In the genomic region with DNA sequence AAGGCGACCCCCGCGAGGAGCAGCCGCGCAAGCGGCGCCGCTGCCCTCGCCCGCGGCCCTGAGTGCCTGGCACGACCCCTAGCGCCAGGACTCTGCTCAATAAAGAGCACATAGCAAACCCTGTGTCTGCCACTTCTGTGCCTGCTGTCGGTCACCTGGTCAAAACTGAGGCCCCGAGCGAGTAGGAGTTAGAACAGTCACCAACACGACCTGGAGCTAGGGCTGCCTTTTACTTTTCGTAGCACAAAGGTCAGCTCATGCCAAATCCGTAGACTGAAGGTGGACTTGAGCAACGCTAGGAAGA, we compare ENCODE assay signal across 9 mouse cellular contexts. TPM values are rescaled to one million over a fixed set of nuclear protein-coding genes. Genes with fewer than 3 reads are reported as not detected.
DNase-seq lines count a peak whose midpoint lies in the region; ATAC-seq and TF ChIP-seq lines count a peak whose summit lies in the region.
"Had no signal": no experiment of that assay in that cellular context is flagged by ENCODE, and none has a peak within 500 bp of the region (broad histone marks: within the 10 kb centered on the region; RNA-seq: fewer than 3 reads in every experiment).

No protein-coding gene starts in this region.

- H3K36me3 ChIP-seq in heart, embryonic 15.5 days, result no peaks in the 10 kb centered on the region
- H3K36me3 ChIP-seq in ES-E14 (ENCODE audit: control insufficient read depth, insufficient read depth, low read length, poor library complexity, severe bottlenecking), result peaks cover 6% of the 10 kb centered on the region; the same call in 1 of the 2 replicates
- H3K36me3 ChIP-seq in hindbrain, embryonic 12.5 days, result peaks cover 8% of the 10 kb centered on the region; the same call in 1 of the 2 replicates
- H3K36me3 ChIP-seq in midbrain, embryonic 10.5 days, result peaks cover 12% of the 10 kb centered on the region; the same call in 1 of the 2 replicates

- no peak overlapping the region for H3K9ac ChIP-seq in heart, embryonic 15.5 days
- no peak overlapping the region for H3K9ac ChIP-seq in ES-E14 (ENCODE audit: insufficient read depth, low read depth, low read length, poor library complexity, severe bottlenecking)
- no peak overlapping the region for H3K9ac ChIP-seq in hindbrain, embryonic 12.5 days

- peaks cover 30% of the 10 kb centered on the region for H3K4me1 ChIP-seq in heart, embryonic 15.5 days (replicated peaks)
- H3K4me1 ChIP-seq in ES-E14 (ENCODE audit: control insufficient read depth in 2 of 2, insufficient read depth in 2 of 2, low read length in 2 of 2, poor library complexity in 1 of 2), result peaks cover 3 to 10% of the 10 kb centered on the region in 2 experiments; a peak in 2 of 4 replicates
- H3K4me1 ChIP-seq in hindbrain, embryonic 12.5 days, result peaks cover 23% of the 10 kb centered on the region
- peaks cover 30% of the 10 kb centered on the region for H3K4me1 ChIP-seq in midbrain, embryonic 10.5 days

- no peak overlapping the region for H3K27ac ChIP-seq in heart, embryonic 15.5 days
- no peak overlapping the region for H3K27ac ChIP-seq in ES-E14 (ENCODE audit: insufficient read depth, low read depth, low read length, poor library complexity, severe bottlenecking)
- H3K27ac ChIP-seq in hindbrain, embryonic 12.5 days, result no peak overlapping the region
- H3K27ac ChIP-seq in midbrain, embryonic 10.5 days (replicated peaks), result peak overlapping the region; percentile 84

- H3K9me3 ChIP-seq in heart, embryonic 15.5 days (replicated peaks), result no peaks in the 10 kb centered on the region
- no peaks in the 10 kb centered on the region for H3K9me3 ChIP-seq in ES-E14 (ENCODE audit: control insufficient read depth, insufficient read depth, low read depth, low read length)
- H3K9me3 ChIP-seq in hindbrain, embryonic 12.5 days (replicated peaks), result no peaks in the 10 kb centered on the region
- no peaks in the 10 kb centered on the region for H3K9me3 ChIP-seq in midbrain, embryonic 10.5 days (replicated peaks)

- 12% methylated on average over 20 of the region's 20 CpGs for WGBS in heart, embryonic 15.5 days
- WGBS in hindbrain, embryonic 12.5 days, result 15% methylated on average over 20 of the region's 20 CpGs
- 17% methylated on average over 20 of the region's 20 CpGs for WGBS in midbrain, embryonic 10.5 days

- peak overlapping the region; percentile 47 for H3K4me3 ChIP-seq in heart, embryonic 15.5 days
- H3K4me3 ChIP-seq in ES-E14 (ENCODE audit: insufficient read depth in 1 of 2, low read depth in 1 of 2, low read length in 2 of 2, poor library complexity in 1 of 2, severe bottlenecking in 1 of 2), result peak overlapping the region; percentile 30 to 49; a peak in 2 of 4 replicates
- peak overlapping the region; percentile 40 for H3K4me3 ChIP-seq in hindbrain, embryonic 12.5 days
- peak overlapping the region; percentile 57 for H3K4me3 ChIP-seq in midbrain, embryonic 10.5 days

- peak overlapping the region; percentile 89 for H3K4me2 ChIP-seq in heart, embryonic 15.5 days
- peak overlapping the region; percentile 80 for H3K4me2 ChIP-seq in hindbrain, embryonic 12.5 days (replicated peaks)

- in situ Hi-C loops in ES-E14 (cut with MboI; ENCODE audit: low sequenced_read_pairs in 2 of 2, unreplicated experiment in 2 of 2), result no loop called here

- H3K27me3 ChIP-seq in heart, embryonic 15.5 days, result peaks cover 27% of the 10 kb centered on the region
- H3K27me3 ChIP-seq in hindbrain, embryonic 12.5 days, result peaks cover 27% of the 10 kb centered on the region
- peaks cover 62% of the 10 kb centered on the region for H3K27me3 ChIP-seq in midbrain, embryonic 10.5 days (ENCODE audit: low read depth, poor library complexity, severe bottlenecking)

- DNase-seq in heart, postnatal 4 days, result no peak
- DNase-seq in ES-E14 (ENCODE audit: low read depth, low spot score), result no peak
- DNase-seq in midbrain, embryonic 10.5 days (ENCODE audit: low spot score), result no peak
- no peak for DNase-seq in ovary, adult 18-20 months (ENCODE audit: low spot score)
- DNase-seq in layer of hippocampus, postnatal 14 days (ENCODE audit: low spot score in 2 of 2), result no peak

- ATAC-seq in heart, embryonic 15.5 days (replicated peaks; ENCODE audit: insufficient number of reproducible peaks, insufficient read depth, low FRiP score, low read depth), result no peak
- no peak for ATAC-seq in hindbrain, embryonic 12.5 days (ENCODE audit: low FRiP score)
- ATAC-seq in megakaryocyte progenitor cell, adult 5-6 weeks (replicated peaks; ENCODE audit: poor library complexity), result no peak

TF ChIP-seq in ES-E14, 5 proteins besides CTCF, POLR2A, EP300 and RAD21:
- TF ChIP-seq HCFC1 (IDR thresholded peaks at IDR 0.05; ENCODE audit: borderline replicate concordance, insufficient read depth, low read length), result no peak

RNA-seq across cellular contexts. Expression of a gene that starts 1.7 kb away (rescaled TPM):
- 0.22 and 0.26 TPM in 2 replicates for polyA plus RNA-seq in heart, embryonic 15.5 days (2015; fragmentation: Nextera tagmentation; extraction: Ambion mirVana)
- total RNA-seq in heart, postnatal 4 days (2021), result under 1 TPM in 1 of 2 experiments, not detected in 1; 0.17 TPM
- 0.45 and 1.2 TPM in 2 replicates for total RNA-seq in ES-E14 (2012; rRNA removed)
- polyA plus RNA-seq in hindbrain, embryonic 12.5 days (2016; fragmentation: Nextera tagmentation; extraction: Ambion mirVana), result 0.92 and 0.96 TPM in 2 replicates
- polyA plus RNA-seq in midbrain, embryonic 10.5 days (2016; fragmentation: Nextera tagmentation; extraction: Ambion mirVana), result 0.81 and 0.98 TPM in 2 replicates
- total RNA-seq in megakaryocyte progenitor cell, adult 5-6 weeks (2015), result not detected in 2 replicates
- total RNA-seq in megakaryocyte progenitor cell, adult 5-6 weeks (2017), result 0.27 TPM in 1 of 2 replicates, not detected in the other
- total RNA-seq in layer of hippocampus, postnatal 14 days (2021), result not detected
- total RNA-seq: gastrocnemius, postnatal 25 days had no signal

RNA-seq across cellular contexts. Expression of a gene that starts 3.0 kb away (rescaled TPM):
- 0.43 and 0.99 TPM in 2 replicates for polyA plus RNA-seq in heart, embryonic 15.5 days (2015; fragmentation: Nextera tagmentation; extraction: Ambion mirVana)
- total RNA-seq in heart, postnatal 4 days (2021), result under 1 TPM in 1 of 2 experiments, not detected in 1; 0.81 TPM
- 1.7 and 1.9 TPM in 2 replicates for total RNA-seq in ES-E14 (2012; rRNA removed)
- polyA plus RNA-seq in hindbrain, embryonic 12.5 days (2016; fragmentation: Nextera tagmentation; extraction: Ambion mirVana), result 1.4 and 3.2 TPM in 2 replicates
- polyA plus RNA-seq in midbrain, embryonic 10.5 days (2016; fragmentation: Nextera tagmentation; extraction: Ambion mirVana), result 4.4 and 5.1 TPM in 2 replicates
- total RNA-seq in megakaryocyte progenitor cell, adult 5-6 weeks (2015), result not detected in 2 replicates
- not detected in 2 replicates for total RNA-seq in megakaryocyte progenitor cell, adult 5-6 weeks (2017)
- 1 to 10 TPM; 1.0 to 1.4 TPM for total RNA-seq in layer of hippocampus, postnatal 14 days (2021)
- total RNA-seq: gastrocnemius, postnatal 25 days had no signal

RNA-seq across cellular contexts. Expression of a gene that starts 8.9 kb away (rescaled TPM):
- polyA plus RNA-seq in heart, embryonic 15.5 days (2015; fragmentation: Nextera tagmentation; extraction: Ambion mirVana), result 2.0 and 2.4 TPM in 2 replicates
- total RNA-seq in heart, postnatal 4 days (2021), result 1 to 10 TPM in 1 of 2 experiments, under 1 TPM in 1; 0.81 to 1.8 TPM
- 5.8 and 9.5 TPM in 2 replicates for total RNA-seq in ES-E14 (2012; rRNA removed)
- 11.6 and 12.3 TPM in 2 replicates for polyA plus RNA-seq in hindbrain, embryonic 12.5 days (2016; fragmentation: Nextera tagmentation; extraction: Ambion mirVana)
- 5.2 and 7.6 TPM in 2 replicates for polyA plus RNA-seq in midbrain, embryonic 10.5 days (2016; fragmentation: Nextera tagmentation; extraction: Ambion mirVana)
- 1.4 and 3.9 TPM in 2 replicates for total RNA-seq in megakaryocyte progenitor cell, adult 5-6 weeks (2015)
- 1.3 and 1.7 TPM in 2 replicates for total RNA-seq in megakaryocyte progenitor cell, adult 5-6 weeks (2017)
- total RNA-seq in layer of hippocampus, postnatal 14 days (2021), result 10 to 100 TPM; 27.7 to 28.0 TPM

RNA-seq across cellular contexts. Expression of a gene that starts 19.9 kb away (rescaled TPM):
- 17.0 and 23.1 TPM in 2 replicates for polyA plus RNA-seq in heart, embryonic 15.5 days (2015; fragmentation: Nextera tagmentation; extraction: Ambion mirVana)
- total RNA-seq in heart, postnatal 4 days (2021), result 10 to 100 TPM; 32.3 to 35.6 TPM
- total RNA-seq in ES-E14 (2012; rRNA removed), result 13.8 and 16.9 TPM in 2 replicates
- 25.0 and 30.7 TPM in 2 replicates for polyA plus RNA-seq in hindbrain, embryonic 12.5 days (2016; fragmentation: Nextera tagmentation; extraction: Ambion mirVana)
- 34.9 and 35.5 TPM in 2 replicates for polyA plus RNA-seq in midbrain, embryonic 10.5 days (2016; fragmentation: Nextera tagmentation; extraction: Ambion mirVana)
- total RNA-seq in megakaryocyte progenitor cell, adult 5-6 weeks (2015), result 21.2 and 23.7 TPM in 2 replicates
- 14.1 and 14.2 TPM in 2 replicates for total RNA-seq in megakaryocyte progenitor cell, adult 5-6 weeks (2017)
- total RNA-seq in layer of hippocampus, postnatal 14 days (2021), result 1 to 10 TPM; 7.1 to 8.0 TPM

RNA-seq across cellular contexts. Expression of a gene that starts 53.7 kb away (rescaled TPM):
- polyA plus RNA-seq in heart, embryonic 15.5 days (2015; fragmentation: Nextera tagmentation; extraction: Ambion mirVana), result 24.6 and 27.1 TPM in 2 replicates
- total RNA-seq in heart, postnatal 4 days (2021), result 10 to 100 TPM; 14.5 to 20.4 TPM
- 8.6 and 10.5 TPM in 2 replicates for total RNA-seq in ES-E14 (2012; rRNA removed)
- polyA plus RNA-seq in hindbrain, embryonic 12.5 days (2016; fragmentation: Nextera tagmentation; extraction: Ambion mirVana), result 14.1 and 14.3 TPM in 2 replicates
- 13.2 and 13.9 TPM in 2 replicates for polyA plus RNA-seq in midbrain, embryonic 10.5 days (2016; fragmentation: Nextera tagmentation; extraction: Ambion mirVana)
- total RNA-seq in megakaryocyte progenitor cell, adult 5-6 weeks (2015), result 14.6 and 14.9 TPM in 2 replicates
- 9.2 and 10.7 TPM in 2 replicates for total RNA-seq in megakaryocyte progenitor cell, adult 5-6 weeks (2017)
- total RNA-seq in layer of hippocampus, postnatal 14 days (2021), result 10 to 100 TPM; 17.2 to 19.8 TPM
